Mouse (Mus musculus) layer of hippocampus, adult 2 months (tissue): ENCODE data around the gene Acbd4. TPM values are rescaled to one million over a fixed set of nuclear protein-coding genes. Genes with fewer than 3 reads are reported as not detected.

Experiments
- DNase-seq, 2 experiments: peaks; one replicate each; pipeline ENCODE4 v3.0.0; 2022; ENCODE audit warnings: low spot score in 2 of 2
- H3K27ac ChIP-seq: fragments of 200-600 bp; 2 replicates; pipeline ENCODE4 v1.8.1; 2022
- H3K4me3 ChIP-seq: fragments of 200-600 bp; 2 replicates; pipeline ENCODE4 v1.8.1; 2022; ENCODE audit warnings: mild to moderate bottlenecking
- CTCF ChIP-seq: fragments of 200-600 bp; conservative IDR thresholded peaks from 2 replicates; pipeline ENCODE4 v1.8.1; 2022; ENCODE audit warnings: antibody characterized with exemption, mild to moderate bottlenecking, moderate library complexity
- total RNA-seq, 2 experiments: library from RNA; stranded (reverse); gene quantifications; 2 replicates each; pipeline ENCODE4 v1.2.3; 2021

Acbd4 gene
- total RNA-seq, 2 experiments from 2014 or later, result 87.1 to 91.0 TPM

DNA sequence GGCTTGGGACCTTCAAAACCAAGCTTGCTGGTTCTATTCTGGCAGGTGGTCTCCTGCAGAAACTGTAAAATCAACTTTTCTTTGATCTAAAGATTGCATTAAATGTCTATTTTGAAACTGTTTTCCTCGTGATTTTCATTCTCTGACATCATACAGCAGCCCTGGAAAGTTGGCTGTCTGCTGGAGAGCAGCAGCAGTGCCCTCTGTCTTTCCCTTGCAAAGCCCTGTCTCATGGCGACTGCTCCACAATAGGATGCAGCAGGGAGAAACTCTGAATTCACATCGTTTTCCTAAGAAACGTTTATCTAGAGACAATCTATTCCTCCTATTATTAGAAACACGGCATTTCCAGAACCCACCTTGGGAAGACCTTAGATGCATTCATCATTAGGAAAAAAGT is 18.1 kb downstream of the Acbd4 start:
- Histone ChIP-seq H3K27ac (no peak overlapping the region; the same call in 1 of the 2 replicates), H3K4me3 (no peak overlapping the region)
- peak; percentile 68 for TF ChIP-seq CTCF
- no peak for DNase-seq

DNA sequence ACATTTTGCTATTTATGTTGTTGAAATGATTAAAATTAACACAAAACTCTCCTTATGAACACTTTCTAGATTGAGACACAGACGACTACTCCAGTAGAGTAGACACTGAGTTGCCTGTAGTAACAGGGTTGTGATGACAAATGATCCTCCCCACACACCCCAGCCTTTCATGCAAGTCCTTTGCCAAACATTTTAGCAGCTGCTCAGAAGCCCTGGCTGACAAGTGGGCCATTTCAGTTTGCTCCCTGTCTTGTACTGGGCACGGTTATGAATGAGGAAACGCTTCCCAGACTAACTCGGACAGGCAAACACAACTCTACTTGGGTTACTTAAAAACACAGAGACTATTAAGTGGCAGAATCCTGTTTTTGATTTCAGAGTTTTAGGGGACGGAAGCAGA is 18.8 kb downstream of the Acbd4 start:
- no peak for DNase-seq
- TF ChIP-seq CTCF, result no peak

DNA sequence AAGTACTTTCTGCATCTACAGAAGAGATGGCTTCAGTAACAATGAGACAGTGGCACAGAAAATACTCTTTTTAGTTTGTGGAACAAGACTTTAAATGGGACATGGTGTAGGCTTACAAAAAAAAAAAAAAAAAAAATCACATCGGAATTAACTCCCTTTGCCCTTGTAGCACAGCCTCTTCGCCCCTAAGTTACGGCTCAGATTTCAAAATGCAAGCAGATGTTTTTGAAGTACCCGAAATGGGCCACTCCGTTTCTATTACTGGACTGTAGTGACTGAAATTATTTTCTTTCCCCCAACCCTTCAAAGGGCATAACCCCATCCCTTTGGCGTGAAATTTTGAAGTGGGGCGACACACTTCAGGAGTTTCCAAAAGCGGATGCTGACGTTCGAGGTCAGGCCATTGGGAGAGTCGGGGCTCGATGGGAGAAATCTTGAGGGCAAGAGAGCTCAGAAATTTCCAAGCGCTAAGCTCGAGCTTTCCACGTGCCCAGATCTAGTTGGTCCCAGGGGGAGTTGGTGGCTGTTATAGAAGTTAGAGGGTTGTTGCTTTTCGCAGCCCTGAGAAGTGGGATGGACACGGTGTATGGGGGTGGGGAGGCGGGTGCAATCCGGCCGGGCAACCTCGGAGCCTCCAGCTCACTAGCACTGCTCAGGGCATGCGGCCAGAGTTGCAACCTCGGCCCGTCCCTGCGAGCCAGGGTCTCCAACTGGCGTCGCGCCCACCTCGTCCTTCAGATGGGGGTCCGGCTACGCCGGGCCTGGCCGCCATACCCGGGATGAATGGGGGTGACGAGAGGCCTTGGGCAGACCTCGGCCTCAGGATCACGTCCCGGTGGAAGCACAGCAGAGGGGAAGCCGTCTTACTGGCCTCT is 30.5 kb downstream of the Acbd4 start, which contains the start of gene Hexim2:
Gene Hexim2, plus strand, starts transcription at position 729 of the 875 bp plus-strand sequence.
- TF ChIP-seq CTCF, result peak; percentile 11
- Histone ChIP-seq H3K4me3 (peak within 1 kb of the TSS; percentile 99), H3K27ac (peak within 1 kb of the TSS; percentile 99)
- no peak for DNase-seq

More for the DNA sequence above, 18.8 kb downstream of the Acbd4 start:
- Histone ChIP-seq H3K4me3 (no peak overlapping the region), H3K27ac (peak overlapping the region; percentile 49; the same call in 1 of the 2 replicates)

DNA sequence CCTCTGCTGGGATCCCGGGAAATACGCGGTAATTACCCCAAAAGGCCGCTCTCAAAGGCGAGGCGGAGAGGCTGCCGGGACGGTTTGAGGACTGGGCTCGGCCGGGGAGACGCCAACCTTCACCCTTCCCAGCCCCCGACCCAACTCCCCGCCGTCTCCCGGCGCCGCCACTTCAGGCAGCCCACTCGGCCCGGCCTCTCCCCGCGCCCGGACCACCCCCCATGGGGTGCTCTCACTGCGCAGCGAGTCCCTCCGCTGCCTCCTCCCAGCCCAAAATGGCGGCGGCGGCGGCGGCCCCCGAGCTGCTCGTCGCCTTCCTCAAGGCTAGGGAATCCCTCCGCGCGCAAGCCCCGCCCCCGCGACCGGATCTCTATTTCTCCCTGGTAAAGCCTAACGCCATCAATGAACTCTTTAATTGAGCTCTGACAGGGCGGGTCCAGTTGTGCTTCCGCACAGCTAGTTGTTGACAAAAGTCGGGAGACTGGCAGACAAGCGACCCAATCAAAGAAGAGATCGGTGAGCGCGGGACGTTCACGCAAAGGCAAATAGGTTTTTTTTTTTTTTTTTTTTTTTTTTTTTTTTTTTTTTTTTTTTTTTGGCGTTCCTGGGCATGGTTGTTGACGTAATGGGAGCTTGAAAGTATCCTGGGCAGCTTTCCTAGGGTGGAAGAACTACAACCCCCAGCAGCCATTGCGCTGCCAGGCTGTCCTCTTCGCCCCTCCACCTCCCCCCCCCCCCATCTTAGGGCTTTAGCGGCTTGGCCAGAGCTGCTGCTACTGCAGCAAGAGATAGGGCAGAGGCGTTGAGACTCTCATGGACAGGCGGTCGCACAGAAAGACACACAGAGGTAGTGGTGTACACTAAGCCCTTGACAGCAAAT is 31.3 kb downstream of the Acbd4 start:
- no peak for TF ChIP-seq CTCF
- Histone ChIP-seq H3K4me3 (peak overlapping the region; percentile 99), H3K27ac (peak overlapping the region; percentile 99)
- DNase-seq, result peak; percentile 100

DNA sequence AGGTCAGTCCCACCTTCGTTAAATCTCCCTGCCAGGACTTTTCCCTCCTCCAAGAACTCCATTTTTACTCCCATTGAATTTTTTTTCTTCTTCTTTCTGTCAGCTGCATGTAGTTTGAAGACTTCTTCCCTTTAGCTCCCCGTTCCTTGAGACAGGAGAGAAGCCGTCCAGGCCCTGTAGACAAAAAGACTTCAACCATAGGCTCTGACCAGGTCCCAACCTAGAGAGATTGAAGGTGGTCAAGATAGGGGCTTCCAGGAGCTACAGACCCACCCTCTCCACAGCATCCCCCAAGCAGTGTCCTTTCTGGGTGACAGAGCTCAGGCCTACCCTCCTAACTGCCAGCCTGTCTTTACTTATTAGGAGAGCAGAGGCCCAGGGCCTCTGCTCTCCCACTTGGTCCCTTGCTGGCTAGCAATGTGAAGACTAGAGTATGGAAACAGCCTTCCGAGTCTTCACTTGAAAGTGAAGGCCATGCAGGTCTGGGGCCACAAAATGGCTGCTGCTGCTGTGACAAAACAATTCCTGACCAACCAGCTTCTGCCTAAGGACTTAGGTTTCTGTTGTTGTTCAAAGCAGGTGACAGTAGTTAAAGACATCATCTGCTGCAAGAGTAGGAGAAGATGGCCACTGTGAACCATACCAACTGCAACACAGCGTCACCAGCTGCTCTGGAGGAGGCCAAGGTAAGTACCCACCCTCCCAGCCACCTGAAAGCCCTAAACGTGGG is 32.1 kb downstream of the Acbd4 start:
- DNase-seq, result no peak
- peak overlapping the region; percentile 56 for H3K4me3 ChIP-seq
- TF ChIP-seq CTCF, result no peak
- H3K27ac ChIP-seq, result peak overlapping the region; percentile 98

DNA sequence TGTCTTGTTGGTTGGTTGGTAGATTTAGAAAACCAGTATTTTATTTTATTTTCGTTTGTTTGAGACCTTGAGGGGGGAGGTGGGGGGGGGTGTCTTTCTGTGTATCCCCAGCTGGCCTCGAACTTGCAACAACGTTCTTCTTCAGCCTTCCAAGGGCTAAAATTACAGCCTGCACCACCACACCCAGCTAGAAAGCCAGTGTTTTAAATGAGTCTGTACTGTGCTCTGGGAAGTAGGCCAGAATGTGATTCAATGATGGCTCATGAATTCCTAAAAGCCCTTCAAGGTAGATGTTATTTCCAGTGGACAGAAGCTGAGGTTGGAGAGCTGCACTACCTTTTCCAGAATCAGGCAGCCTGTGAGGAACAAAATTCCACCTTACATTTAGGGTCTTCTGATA is 32.7 kb downstream of the Acbd4 start:
- Histone ChIP-seq H3K27ac (peak overlapping the region; percentile 98), H3K4me3 (no peak overlapping the region; the same call in 1 of the 2 replicates)
- no peak for TF ChIP-seq CTCF
- no peak for DNase-seq

DNA sequence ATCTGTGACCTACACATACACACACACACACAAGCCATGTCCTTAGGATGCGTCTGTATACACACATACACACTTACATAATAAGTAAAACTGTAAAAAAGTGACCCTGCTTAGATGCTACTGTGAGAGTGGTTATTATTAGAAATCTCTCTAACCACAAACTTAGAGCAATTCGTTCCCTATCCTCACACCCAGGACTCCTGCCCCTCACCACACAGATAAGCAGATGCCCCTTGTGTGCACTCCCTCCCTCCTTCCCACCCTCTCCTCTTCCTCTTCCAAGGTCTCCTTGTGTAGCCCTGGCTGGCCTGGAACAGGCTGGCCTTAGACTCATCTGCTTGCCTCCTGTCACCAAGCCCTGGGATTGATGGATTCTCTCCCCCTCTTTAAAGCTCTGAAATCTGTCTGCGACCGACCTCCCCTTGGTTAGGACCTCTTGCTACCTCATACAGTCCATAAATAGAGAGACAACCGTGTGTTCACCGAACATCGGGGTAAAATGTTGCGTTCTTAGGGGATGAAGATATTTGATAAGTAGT is 34.6 kb downstream of the Acbd4 start:
- DNase-seq, result no peak
- no peak overlapping the region for H3K4me3 ChIP-seq
- no peak for TF ChIP-seq CTCF
- peak overlapping the region; percentile 83 for H3K27ac ChIP-seq

DNA sequence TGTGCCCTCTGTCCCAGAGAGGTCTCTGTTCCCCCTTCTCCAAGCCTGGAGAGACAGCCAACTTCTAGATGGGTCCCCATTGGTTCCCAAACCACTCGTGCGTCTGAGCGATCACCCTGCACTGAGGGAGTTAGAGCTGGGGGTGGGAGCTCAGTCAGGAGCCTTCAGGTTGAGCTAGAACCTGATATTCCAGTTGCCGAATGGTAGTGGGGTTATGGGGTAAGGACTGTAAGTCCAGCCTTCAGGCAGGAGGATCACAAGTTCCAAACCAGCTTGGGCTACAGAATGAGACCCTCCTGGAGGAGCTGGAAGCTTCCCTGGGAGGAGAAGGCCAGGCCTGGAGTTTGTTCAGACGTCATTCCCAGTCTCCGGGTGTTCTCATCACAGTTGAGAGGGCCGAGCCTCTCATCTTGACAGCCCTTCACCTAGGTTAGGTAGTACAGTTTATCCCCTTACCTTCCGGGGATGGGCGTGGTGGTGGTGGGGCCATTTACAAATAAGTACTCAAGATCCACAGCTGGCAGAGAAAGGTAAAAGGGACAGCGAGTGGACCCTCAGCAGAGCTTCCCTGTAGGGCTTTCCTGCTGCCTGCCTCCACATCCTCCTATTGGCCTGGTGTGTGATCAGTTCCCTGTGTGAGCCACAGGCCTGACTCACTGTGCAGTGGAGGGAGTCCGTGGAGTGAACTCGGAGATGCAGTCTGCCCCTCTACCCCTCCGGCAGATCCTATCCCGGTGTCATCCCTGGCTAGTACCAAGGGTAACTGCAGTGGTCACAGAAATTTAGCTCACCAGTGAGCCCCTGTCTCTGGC is 38.7 kb downstream of the Acbd4 start:
- no peak for TF ChIP-seq CTCF
- H3K4me3 ChIP-seq, result no peak overlapping the region
- H3K27ac ChIP-seq, result peak overlapping the region; percentile 68
- no peak for DNase-seq

DNA sequence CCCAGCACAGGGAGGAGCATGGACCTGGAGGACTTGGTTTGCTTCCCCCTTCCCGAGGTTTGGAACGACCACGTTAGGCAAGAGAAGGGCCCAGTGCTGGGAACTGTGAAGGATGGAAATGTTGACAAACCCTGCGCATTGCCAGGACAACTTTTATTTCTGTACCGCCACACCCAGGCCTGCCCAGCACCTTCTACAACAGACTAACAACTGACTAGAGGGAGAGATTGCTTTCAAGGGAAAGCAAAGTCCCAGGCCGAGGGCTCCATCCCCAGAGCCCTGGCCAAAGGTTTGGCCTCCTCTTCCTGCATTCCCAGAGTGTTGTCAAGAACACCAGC is 39.2 kb downstream of the Acbd4 start:
- peak overlapping the region; percentile 68 for H3K27ac ChIP-seq
- DNase-seq, result no peak
- no peak overlapping the region for H3K4me3 ChIP-seq
- no peak for TF ChIP-seq CTCF

DNA sequence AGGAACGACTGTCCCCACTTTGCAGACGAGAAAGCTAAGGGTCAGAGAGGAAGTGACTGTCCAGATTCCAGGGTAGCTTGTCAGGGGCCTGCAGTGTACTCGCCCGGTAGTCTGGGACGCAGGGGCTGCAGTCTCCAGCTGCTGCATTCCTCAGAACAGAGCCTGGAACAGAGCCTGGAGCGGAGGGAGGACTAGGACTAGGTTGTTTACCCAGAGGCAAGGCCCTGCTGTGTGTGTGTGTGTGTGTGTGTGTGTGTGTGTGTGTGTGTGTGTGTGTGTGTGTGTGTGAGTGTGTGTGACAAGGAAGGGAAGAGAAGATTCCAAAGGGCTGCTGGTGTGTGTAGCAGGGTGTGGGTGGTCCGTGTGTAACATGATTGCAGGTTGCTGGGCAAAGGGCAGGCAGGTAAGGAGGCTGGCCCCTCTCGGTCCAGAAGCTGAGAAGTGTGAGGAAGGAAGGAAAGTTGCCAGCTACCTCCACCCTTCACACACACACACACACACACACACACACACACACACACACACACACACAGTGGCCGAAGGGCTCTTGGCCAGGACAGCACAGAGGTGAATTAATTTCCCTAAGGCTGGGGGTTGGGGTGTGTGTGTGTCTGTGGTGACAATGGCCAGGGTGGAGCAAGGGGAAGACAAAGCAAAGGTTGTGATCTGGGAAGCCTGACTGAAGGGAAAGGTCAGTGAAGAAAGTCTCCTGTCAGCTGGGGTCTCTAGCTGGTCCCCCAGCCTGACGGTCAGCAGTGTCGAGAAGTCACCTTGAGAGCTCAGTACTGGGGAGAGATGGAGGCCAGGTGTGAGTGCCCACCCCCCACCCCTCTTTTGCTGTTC is 39.8 kb downstream of the Acbd4 start:
- Histone ChIP-seq H3K4me3 (no peak overlapping the region), H3K27ac (peak overlapping the region; percentile 96)
- TF ChIP-seq CTCF, result no peak
- no peak for DNase-seq

DNA sequence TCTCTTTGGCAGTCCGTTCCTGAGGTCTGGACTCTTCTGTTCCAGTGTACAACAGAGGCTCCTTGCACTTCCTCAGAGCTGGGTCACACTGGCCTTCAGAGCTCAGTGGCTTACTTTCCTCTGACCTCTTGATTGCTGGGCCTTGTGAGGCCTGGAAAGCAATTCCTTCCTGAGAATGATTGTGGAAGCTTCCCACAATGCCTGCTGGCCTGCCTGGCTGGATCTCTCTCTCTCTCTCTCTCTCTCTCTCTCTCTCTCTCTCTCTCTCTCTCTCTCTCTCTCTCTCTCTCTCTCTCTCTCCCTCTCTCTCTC is 40.4 kb downstream of the Acbd4 start:
- no peak for DNase-seq
- peak overlapping the region; percentile 96 for H3K27ac ChIP-seq
- TF ChIP-seq CTCF, result no peak
- H3K4me3 ChIP-seq, result no peak overlapping the region
